Mouse (Mus musculus) limb, embryonic 12.5 days (tissue): ENCODE measurements around the gene Ppp1r2. TPM values are rescaled to one million over a fixed set of nuclear protein-coding genes. Genes with fewer than 3 reads are reported as not detected.
"Not testable (repeated sequence)": the region's sequence is repeated elsewhere in the genome, so short reads cannot be mapped to it uniquely, and the experiment has no call there.

Source experiments
- ATAC-seq: fragments of 200-750 bp; cut with Nextera tagmentation; 2 replicates; pipeline ENCODE4 v1.8.0; 2017; ENCODE audit warnings: low read depth, moderate TSS enrichment; ENCODE audit not compliant: insufficient number of reproducible peaks, insufficient read depth, low FRiP score, low TSS enrichment
- H3K27ac ChIP-seq: fragments of 300-500 bp; sonication (generic); 2 replicates; pipeline ENCODE4 v1.5.1; 2016; ENCODE audit warnings: mild to moderate bottlenecking, moderate library complexity
- H3K27me3 ChIP-seq: fragments of 300-500 bp; sonication (generic); 2 replicates; pipeline ENCODE4 v1.6.1; 2016; ENCODE audit warnings: mild to moderate bottlenecking, moderate library complexity
- H3K36me3 ChIP-seq: fragments of 300-500 bp; sonication (generic); 2 replicates; pipeline ENCODE4 v1.6.1; 2016; ENCODE audit warnings: mild to moderate bottlenecking, moderate library complexity
- H3K4me1 ChIP-seq: fragments of 300-500 bp; sonication (generic); replicated peaks from 2 replicates; pipeline ENCODE4 v1.6.1; 2016
- H3K4me2 ChIP-seq: fragments of 300-500 bp; sonication (generic); 2 replicates; pipeline ENCODE4 v1.6.1; 2016; ENCODE audit warnings: mild to moderate bottlenecking, moderate library complexity
- H3K4me3 ChIP-seq: fragments of 300-500 bp; sonication (generic); replicated peaks from 2 replicates; pipeline ENCODE4 v1.5.1; 2016; ENCODE audit warnings: mild to moderate bottlenecking
- H3K9ac ChIP-seq: fragments of 300-500 bp; sonication (generic); replicated peaks from 2 replicates; pipeline ENCODE4 v1.6.1; 2016; ENCODE audit warnings: mild to moderate bottlenecking, moderate library complexity
- H3K9me3 ChIP-seq: fragments of 300-500 bp; sonication (generic); 2 replicates; pipeline ENCODE4 v1.6.1; 2016; ENCODE audit warnings: mild to moderate bottlenecking, moderate library complexity
- WGBS: fragments of 180-500 bp; shearing (Covaris S2); methylation state at CpG from one replicate; pipeline ENCODE4 v1.1.7; 2016; 5-methylcytosine and 5-hydroxymethylcytosine counted together
- polyA plus RNA-seq: library from polyadenylated mRNA; unstranded; fragments of >200 nt; fragmentation: Nextera tagmentation; extraction: Ambion mirVana; gene quantifications from 2 replicates; pipeline ENCODE4 v1.2.1, GENCODE M21; 2016

Ppp1r2 gene
- polyA plus RNA-seq, result 68.2 and 71.2 TPM in 2 replicates

DNA sequence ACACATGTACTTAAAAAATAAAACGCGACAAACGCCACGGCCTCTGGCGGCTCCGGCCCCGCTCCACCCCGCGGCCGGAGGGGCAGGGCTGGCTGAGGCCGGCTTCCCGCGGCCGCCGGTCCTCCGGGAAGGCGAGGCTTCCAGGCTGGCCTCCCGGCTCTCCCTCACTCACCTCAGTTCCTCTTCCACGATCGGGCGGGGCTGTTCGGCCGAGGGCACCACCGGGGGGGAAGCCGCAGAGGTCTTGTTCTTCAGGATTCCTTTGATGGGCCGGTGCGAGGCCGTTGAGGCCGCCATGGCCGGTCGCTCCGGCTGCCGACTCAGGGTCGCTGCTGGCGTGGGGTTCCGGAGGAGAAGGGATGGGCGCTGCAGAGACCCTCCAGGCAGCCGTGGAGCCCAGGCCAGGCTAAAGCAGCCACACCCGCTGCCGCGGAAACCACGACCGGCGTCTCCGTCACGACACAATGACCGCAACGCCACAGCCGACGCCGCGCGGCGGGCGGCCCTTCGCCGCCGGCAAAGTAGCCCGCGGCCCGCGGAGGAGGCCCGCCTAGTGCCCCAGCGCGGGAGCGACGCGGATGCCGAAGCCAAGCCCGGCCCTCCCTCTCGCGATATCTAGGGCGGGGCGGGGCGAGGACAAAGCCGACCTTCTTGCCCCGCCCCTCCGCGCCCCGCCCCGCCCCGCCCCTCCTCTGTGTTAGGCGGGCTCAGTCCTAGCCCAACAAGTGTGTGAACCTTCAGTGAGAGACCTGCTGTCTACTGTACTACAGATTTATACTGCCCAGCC lies at the start of gene Ppp1r2:
Gene Ppp1r2 (minus strand): TSS at position 604 of the 787 bp plus-strand sequence.
- H3K4me2 ChIP-seq, result peak within 1 kb of the TSS; percentile 60
- H3K27ac ChIP-seq, result peak within 1 kb of the TSS; percentile 93
- no peaks in the 10 kb centered on the region for H3K9me3 ChIP-seq
- H3K9ac ChIP-seq, result peak within 1 kb of the TSS; percentile 97
- no peaks in the 10 kb centered on the region for H3K27me3 ChIP-seq
- WGBS, result under 1% methylated on average over 79 of the region's 83 CpGs
- H3K36me3 ChIP-seq, result peaks cover 10% of the 10 kb centered on the region; the same call in 1 of the 2 replicates
- peak within 1 kb of the TSS; percentile 88 for H3K4me3 ChIP-seq
- peak; percentile 96 for ATAC-seq
- H3K4me1 ChIP-seq, result peaks cover 20% of the 10 kb centered on the region

DNA sequence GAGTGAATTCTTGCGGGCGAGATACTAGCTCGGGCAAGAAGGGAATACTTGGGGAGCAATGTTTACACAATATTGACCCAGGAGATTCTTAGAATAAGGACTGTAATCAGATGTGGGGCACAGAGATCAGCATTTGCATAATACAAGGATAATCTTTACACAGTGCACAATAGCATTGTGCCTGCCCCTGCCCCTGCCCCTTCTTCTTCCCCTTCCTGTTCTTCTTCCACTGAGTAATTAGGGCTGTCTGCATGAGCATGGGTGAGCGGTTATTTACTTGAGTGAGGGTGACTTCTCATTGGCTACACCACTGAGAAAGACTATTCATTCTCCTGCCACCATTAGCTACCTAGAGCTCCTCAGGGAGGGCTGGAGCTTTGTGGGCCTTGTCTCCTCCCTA lies 46.4 kb upstream of the Ppp1r2 start:
- Histone ChIP-seq H3K9me3 (no peaks in the 10 kb centered on the region), H3K36me3 (no peaks in the 10 kb centered on the region), H3K4me1 (peaks cover 14% of the 10 kb centered on the region; the same call in 1 of the 2 replicates), H3K4me2 (no peak overlapping the region), H3K9ac (no peak overlapping the region), H3K27ac (no peak overlapping the region), H3K4me3 (no peak overlapping the region), H3K27me3 (no peaks in the 10 kb centered on the region)
- no peak for ATAC-seq
- 83% methylated on average over 4 of the region's 4 CpGs for WGBS

GRCm38 (mm10) chr16:31320954-31321353 lies 45.9 kb upstream of the Ppp1r2 start:
- H3K27ac ChIP-seq, result no peak overlapping the region
- no peaks in the 10 kb centered on the region for H3K27me3 ChIP-seq
- H3K4me2 ChIP-seq, result no peak overlapping the region
- WGBS, result 72% methylated on average over 7 of the region's 7 CpGs
- H3K9ac ChIP-seq, result no peak overlapping the region
- H3K36me3 ChIP-seq, result no peaks in the 10 kb centered on the region
- H3K4me1 ChIP-seq, result peaks cover 12% of the 10 kb centered on the region; the same call in 1 of the 2 replicates
- no peak overlapping the region for H3K4me3 ChIP-seq
- no peak for ATAC-seq
- no peaks in the 10 kb centered on the region for H3K9me3 ChIP-seq

DNA sequence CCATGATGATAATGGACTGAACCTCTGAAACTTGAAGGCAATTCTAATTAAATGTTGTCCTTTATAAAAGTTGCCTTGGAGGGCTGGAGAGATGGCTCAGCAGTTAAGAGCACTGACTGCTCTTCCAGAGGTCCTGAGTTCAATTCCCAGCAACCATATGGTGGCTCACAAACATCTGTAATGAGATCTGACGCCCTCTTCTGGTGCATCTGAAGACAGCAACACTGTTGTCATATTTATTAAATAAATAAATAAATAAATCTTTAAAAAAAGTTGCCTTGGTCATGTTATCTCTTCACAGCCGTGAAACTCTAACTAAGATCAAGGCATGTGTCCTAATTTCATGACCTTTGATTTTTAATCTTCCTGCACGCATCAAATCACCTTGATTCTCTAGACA lies 44.6 kb upstream of the Ppp1r2 start:
- ATAC-seq, H3K27ac ChIP-seq: not testable (repeated sequence)
- WGBS, result 80% methylated on average over 3 of the region's 3 CpGs

DNA sequence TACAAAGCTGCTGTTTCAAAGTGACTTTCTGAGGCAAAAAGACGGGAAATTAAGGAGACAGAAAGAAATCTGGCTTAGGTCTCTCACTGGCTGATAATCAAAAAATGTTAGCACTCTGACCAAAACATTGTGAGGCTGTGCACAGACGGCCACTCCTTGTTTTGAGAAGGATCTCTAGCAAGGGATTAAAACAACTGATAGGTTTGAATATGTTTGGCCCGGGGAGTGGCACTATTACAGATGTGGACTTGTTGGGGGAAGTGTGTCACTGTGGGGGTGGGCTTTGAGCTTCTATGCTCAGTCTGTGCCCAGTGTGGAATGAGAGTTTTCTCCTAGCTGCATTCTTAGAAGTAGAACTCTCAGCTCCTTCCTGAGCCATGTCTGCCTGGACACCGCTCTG lies 44.2 kb upstream of the Ppp1r2 start:
- 65% methylated on average over 4 of the region's 4 CpGs for WGBS
- H3K4me3 ChIP-seq, result no peak overlapping the region
- H3K27ac ChIP-seq, result no peak overlapping the region

More for the DNA sequence above, 44.6 kb upstream of the Ppp1r2 start:
- not testable (repeated sequence) for H3K27me3 ChIP-seq, H3K4me2 ChIP-seq, H3K9me3 ChIP-seq, H3K4me3 ChIP-seq, H3K36me3 ChIP-seq, H3K9ac ChIP-seq
- H3K4me1 ChIP-seq, result peaks cover 18% of the 10 kb centered on the region

DNA sequence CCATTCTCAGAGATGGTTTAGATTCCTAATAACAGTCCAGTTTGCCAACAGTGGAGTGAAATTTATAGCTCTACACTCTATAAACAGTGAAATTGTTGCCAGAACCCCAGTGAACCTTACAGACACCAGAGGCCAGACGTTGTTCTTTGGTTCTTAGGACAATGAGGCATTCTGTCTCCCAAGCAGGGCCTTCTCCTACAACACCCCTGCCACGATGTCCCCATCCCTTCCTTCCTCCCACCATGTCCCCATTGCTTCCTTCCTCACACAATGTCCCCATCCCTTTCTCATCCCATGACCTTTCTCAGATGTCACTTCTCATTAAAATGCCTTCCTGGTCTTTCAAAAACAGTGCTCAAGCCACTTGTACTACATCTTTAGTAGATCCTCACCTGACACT lies 43.3 kb upstream of the Ppp1r2 start:
- Histone ChIP-seq H3K36me3 (no peaks in the 10 kb centered on the region), H3K4me1 (peaks cover 30% of the 10 kb centered on the region), H3K9me3 (no peaks in the 10 kb centered on the region), H3K4me2 (no peak overlapping the region), H3K27me3 (no peaks in the 10 kb centered on the region), H3K9ac (no peak overlapping the region), H3K4me3 (no peak overlapping the region), H3K27ac (no peak overlapping the region)
- ATAC-seq, result no peak
- 58% methylated on average over 2 of the region's 2 CpGs for WGBS

More for the DNA sequence above, 44.2 kb upstream of the Ppp1r2 start:
- H3K36me3 ChIP-seq, result no peaks in the 10 kb centered on the region
- no peak overlapping the region for H3K4me2 ChIP-seq
- no peaks in the 10 kb centered on the region for H3K9me3 ChIP-seq
- peaks cover 22% of the 10 kb centered on the region for H3K4me1 ChIP-seq
- ATAC-seq, result no peak
- no peaks in the 10 kb centered on the region for H3K27me3 ChIP-seq
- no peak overlapping the region for H3K9ac ChIP-seq

DNA sequence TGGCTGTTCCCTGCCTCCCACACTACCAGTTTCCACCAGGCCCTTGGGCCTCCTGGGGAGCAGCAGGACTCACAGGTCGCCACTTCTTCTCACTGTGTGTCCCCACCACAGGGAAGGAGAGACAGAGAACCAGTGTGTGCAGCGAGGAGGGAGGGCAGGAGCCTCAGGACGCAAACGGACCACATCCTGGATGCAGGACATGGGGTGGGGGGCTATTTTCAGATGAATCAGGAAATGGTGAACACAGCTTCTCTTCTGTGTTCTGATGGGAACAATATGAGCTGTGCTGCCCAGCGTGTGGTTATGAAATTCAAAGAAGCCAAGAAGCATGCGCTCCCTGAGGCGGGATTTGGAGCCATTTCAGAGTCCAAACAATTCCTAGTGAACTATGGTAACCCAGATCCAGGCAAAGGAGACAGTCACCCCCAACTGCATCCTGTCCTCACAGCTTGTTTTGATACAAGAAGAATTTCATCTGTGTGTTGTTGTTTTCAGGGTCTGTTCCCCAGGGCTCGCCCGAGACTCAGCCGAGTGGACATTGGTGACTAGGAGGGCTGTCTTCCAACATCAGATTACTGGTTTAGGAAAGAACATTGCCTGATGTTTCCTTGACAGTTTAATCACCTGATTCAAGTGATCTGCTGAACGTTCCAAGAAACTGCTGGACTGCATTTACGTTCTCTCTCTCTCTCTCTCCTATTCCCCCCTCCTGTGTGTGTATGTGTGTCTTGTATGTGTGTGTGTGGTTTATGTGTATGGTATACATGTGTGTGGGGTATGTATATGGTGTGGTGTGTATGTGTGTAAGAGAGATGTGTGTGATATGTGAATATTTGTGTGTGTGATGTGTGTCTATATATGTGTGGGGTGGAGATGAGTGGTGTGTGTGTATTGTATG lies 41.4 kb upstream of the Ppp1r2 start:
- not testable (repeated sequence) for H3K9me3 ChIP-seq, H3K27me3 ChIP-seq, H3K4me2 ChIP-seq, ATAC-seq, H3K4me3 ChIP-seq, H3K9ac ChIP-seq, H3K36me3 ChIP-seq
- WGBS, result 55% methylated on average over 12 of the region's 12 CpGs
- Histone ChIP-seq H3K4me1 (peaks cover 41% of the 10 kb centered on the region), H3K27ac (0 out of 2 replicates have a peak overlapping the region, but pooled peaks have one; percentile 23)

DNA sequence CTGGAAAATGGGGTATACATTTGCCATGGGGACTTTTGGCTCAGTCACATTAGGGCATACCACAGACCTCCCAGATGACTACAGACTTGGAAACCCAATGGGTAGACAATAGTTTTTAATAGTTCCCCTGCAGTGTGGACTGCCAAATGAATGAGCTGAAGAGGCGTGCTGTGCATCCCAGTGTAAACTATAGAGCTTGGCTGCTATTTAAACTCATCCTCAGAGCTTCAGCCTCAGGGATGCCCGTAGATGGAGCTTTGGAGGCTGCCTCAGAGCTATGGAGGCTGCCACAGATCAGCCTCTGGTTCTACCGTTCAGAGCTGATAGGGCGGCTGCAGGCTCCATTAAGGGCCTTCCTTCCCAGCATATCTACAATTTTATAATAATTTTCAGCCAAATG lies 40.2 kb upstream of the Ppp1r2 start:
- WGBS, result 87% methylated on average over 4 of the region's 4 CpGs
- no peak overlapping the region for H3K4me2 ChIP-seq
- no peaks in the 10 kb centered on the region for H3K9me3 ChIP-seq
- peaks cover 43% of the 10 kb centered on the region for H3K4me1 ChIP-seq
- H3K4me3 ChIP-seq, result no peak overlapping the region
- ATAC-seq, result no peak
- H3K27ac ChIP-seq, result peak overlapping the region; percentile 81
- H3K27me3 ChIP-seq, result no peaks in the 10 kb centered on the region
- H3K9ac ChIP-seq, result no peak overlapping the region
- H3K36me3 ChIP-seq, result no peaks in the 10 kb centered on the region

DNA sequence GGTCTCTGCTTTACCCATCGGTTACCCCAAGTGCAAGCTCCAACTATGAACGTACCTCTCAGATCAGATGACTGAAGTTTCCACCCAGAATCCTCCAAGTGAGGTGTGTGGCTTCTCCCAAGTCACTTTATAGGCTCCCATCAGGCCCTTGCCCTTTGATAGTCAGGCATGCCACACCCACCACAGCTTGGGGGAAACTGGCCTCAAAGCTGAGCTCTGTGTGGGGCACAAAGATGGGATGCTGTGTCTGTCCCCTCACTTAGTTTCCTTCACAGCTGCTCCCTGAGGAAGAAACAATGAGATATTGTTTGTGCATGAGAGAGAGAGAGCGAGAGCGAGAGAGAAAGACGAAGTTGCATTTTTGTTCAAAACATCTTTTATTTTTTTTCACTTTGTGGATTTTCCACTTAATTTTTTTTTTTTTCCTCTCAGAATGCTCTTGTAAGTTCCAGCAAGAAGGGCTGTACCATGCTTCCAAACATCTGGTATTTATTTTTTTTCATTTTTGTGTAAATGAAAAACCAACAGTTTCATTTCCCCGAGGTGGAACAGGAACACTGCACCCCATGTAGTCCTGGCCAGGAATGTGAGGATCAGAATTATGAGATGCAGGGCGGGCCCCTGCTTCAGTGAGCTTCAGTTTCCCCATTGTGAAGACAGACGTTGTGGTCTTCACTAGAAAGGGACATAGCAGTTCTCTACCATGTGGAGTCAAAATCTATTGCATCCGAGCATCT lies 39.6 kb upstream of the Ppp1r2 start, which contains the start of gene Apod:
Gene Apod (minus strand): TSS at position 312 of the 737 bp plus-strand sequence.
- 0 out of 2 replicates have a peak, but pooled peaks have one; percentile 26 for ATAC-seq
- Histone ChIP-seq H3K4me3 (no peak within 1 kb of the TSS), H3K9ac (no peak within 1 kb of the TSS), H3K9me3 (no peaks in the 10 kb centered on the region), H3K27ac (peak within 1 kb of the TSS; percentile 81), H3K27me3 (no peaks in the 10 kb centered on the region), H3K4me2 (peak within 1 kb of the TSS; percentile 33), H3K4me1 (peaks cover 43% of the 10 kb centered on the region), H3K36me3 (no peaks in the 10 kb centered on the region)
- WGBS, result 44% methylated on average over 9 of the region's 9 CpGs

DNA sequence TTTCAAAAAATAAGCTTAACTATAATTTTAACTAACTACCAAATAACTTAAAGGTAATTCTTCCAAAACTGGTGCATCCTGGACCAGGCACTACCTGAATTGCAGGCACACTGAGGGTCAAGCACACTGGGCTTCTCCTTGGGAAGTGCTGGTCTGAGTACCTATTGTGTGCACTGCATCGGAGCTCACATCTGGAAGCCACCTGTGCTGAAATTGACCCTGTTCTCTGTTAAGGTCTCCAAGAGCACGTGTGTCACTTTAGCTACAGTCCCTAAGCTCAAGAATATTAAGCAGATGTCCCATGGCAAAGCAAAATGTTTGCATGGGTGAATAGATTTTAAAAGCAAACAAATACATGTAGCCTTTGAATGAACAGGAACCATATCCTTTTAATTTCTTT lies 38.5 kb upstream of the Ppp1r2 start:
- ATAC-seq, result no peak
- H3K4me2 ChIP-seq, result no peak overlapping the region
- H3K4me1 ChIP-seq, result peaks cover 43% of the 10 kb centered on the region
- no peak overlapping the region for H3K4me3 ChIP-seq
- 12% methylated on average over 2 of the region's 2 CpGs for WGBS
- H3K27me3 ChIP-seq, result no peaks in the 10 kb centered on the region
- H3K9me3 ChIP-seq, result no peaks in the 10 kb centered on the region
- H3K27ac ChIP-seq, result peak overlapping the region; percentile 81; the same call in 1 of the 2 replicates
- H3K36me3 ChIP-seq, result no peaks in the 10 kb centered on the region
- H3K9ac ChIP-seq, result no peak overlapping the region
